Mouse (Mus musculus) hindlimb bud, embryonic 11.5 days (tissue): ENCODE data around the gene Aes.
A peak's percentile ranks its signal among the peaks of the same experiment; 100 is the strongest.

Experiments used
- DNase-seq: peaks from one replicate; pipeline ENCODE4 v3.0.0-alpha.2; 2012; ENCODE audit warnings: low read depth, low spot score; ENCODE audit errors: extremely low spot score

Aes gene

DNA sequence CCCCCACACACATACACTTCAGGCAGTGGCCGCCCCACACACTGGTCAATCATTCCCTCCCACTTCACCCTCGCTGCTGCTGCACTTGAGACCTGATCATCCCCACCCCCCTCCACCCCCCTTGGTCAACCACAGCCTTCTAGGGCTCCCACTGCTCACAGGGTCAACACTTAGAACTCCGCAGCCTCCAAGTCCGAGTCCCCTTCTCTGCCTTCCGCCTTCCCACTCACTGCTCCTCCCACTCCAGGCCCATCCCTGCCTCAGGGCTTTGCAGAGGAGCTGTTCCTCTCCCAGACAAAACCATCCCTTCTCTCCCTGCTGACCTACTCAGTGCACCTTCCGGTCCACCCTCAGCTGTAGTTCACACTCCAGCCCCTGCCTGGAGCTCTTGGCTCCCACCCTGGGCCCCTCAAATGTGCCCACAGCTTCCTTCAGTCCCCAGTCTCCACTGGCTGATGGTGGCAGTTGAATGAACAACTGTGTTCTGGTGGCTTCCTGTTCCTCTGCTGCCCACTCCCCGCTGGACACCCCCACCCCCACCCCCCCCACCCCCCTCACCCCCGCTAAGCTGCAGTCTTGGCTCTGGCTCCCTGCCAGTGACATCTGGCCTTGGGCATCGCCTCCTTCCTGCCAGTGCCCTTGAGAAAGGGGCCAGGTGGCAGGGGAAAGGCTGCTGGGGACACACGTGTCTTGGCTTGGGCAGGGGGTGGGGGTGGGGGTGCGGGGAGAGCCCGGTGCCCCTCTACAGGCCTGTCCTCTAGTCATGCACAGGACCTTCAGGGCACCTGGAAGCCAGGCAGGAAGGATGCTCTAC is 38.1 kb downstream of the Aes start:
- DNase-seq: no peak

- DNase-seq: no peak
These were observed 39.1 kb downstream of the Aes start for GRCm38 (mm10) chr10:81598342-81598741.

DNA sequence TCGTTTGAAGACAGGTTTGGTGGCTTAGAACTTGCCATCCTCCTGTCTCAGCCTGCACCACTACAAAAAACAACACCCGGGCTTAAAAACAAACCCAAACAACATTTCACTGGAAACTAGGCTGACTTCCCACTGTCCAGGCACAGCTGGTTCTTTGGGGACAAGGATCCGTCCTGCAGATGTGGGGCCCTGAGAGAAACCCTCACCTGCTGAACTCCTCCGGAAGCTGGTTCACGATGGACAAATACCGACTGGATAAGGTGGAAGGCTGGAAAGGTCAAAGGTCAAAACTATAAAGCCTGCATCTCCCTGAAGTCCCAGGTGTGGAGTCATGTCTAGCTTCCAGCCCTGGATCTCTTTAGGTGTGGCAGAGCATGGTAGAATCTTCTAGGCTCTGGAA is 39.6 kb downstream of the Aes start:
- DNase-seq: no peak

DNA sequence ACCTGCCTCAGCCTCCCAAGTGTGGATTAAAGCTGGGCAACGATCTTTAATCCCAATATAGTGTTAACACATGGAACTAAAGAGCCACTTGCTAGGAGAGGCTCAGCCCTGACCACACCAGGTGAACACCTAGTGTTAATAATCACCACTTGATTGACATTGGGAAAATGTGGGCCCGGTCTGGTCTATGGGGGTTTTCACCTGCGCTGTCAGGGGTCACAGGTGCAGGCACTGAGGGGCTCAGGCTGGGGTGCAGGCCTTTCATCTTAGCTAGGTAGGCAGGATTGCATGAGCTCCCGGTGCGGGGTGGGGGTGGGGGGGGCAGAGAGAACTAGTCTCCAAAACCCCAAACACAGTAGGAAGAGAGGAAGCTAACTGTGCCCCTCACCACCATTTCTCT is 40.3 kb downstream of the Aes start:
- DNase-seq: no peak

DNA sequence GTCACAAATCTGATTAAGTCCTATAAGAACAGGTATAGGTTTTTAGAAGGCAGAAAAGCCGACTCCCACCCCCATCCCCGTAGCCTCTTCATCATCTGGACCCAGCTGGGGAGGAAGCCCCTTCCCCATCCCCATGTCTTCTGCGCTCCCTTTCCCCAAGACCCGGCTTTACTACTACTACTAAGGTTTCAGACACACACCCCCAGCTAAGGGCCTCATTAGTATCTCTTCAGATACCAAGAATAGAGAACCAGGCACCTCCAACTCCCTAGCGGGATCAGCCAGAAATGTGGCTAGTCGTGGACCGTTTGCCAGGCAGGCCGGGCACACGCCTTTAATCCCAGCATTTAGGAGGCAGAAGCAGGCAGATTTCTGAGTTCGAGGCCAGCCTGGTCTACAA is 40.8 kb downstream of the Aes start:
- DNase-seq: no peak

DNA sequence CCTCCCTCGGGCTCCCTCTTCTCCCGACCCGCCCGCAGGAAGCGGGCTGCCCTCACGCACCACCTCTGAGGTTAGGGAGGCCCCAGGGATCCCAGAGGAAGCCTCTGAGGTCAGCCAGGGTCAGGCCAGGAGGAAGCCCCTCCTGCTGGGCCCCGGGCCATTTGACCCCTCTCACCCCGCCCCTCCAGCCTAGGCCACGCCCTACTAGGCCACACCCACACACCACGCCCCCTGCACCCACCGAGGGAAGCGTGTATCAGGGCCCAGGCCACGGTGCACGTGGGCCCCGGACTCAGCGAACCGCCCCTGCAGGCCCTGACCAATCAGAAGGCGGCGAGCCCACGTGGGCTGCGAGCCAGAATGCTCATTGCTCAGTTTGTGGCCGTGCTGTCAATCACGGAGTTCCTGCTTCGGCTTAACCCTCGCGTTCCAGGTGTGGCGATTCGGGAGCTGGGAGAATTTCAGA is 41.5 kb downstream of the Aes start, which contains the start of gene Tle6:
Tle6 (minus strand) TSS at position 336 of the 466 bp plus-strand sequence.
- peak; percentile 90 for DNase-seq

DNA sequence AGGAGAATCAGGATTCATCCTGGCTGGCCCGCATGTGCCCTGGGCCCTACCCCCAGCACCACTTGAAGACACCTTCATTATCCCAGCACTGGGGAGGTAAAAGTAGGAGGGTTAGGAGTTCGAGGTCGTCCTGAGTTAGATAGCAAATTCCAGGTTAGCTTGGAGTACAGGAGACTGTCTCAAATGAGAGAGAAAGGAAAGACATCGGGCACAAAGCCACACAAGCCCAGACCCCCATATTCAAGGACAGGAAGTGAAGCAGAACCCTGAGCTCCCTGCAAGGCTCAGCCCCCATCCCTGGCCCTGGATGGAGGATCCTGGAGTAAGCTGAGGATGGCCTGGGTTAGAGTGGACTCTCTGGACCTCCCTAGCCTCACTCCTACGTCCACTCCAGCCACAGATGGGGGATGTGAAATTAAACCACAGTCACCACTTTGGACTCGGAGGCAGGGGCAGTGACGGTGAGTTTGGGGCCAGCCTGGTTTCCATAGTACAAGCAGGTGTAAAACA is 42.2 kb downstream of the Aes start:
- no peak for DNase-seq

DNA sequence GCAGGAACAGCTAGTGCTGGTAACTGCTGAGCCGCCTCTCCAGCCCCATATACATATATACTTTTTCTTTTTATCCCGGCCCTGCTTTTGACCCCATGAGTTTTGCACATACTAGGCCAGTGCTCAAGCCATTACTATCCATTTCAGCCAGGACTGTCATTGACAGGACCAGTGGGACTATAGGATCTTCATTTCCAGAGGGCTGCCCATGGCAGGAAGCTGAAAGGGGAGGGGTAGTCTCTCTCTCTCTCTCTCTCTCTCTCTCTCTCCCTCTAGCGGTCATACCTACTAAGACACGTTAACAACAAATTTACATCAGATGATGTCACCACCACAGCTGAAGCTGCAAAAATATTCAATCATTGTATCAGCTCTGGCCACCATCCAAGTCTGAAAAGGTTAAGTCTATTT is 43.5 kb downstream of the Aes start:
- DNase-seq: no peak

- no peak for DNase-seq
These were observed 45.0 kb downstream of the Aes start for GRCm38 (mm10) chr10:81604019-81604967.

GRCm38 (mm10) chr10:81604968-81605665 is 45.8 kb downstream of the Aes start:
- DNase-seq: peak; percentile 85

- no peak for DNase-seq
These were observed 46.3 kb downstream of the Aes start for GRCm38 (mm10) chr10:81605666-81605973.

DNA sequence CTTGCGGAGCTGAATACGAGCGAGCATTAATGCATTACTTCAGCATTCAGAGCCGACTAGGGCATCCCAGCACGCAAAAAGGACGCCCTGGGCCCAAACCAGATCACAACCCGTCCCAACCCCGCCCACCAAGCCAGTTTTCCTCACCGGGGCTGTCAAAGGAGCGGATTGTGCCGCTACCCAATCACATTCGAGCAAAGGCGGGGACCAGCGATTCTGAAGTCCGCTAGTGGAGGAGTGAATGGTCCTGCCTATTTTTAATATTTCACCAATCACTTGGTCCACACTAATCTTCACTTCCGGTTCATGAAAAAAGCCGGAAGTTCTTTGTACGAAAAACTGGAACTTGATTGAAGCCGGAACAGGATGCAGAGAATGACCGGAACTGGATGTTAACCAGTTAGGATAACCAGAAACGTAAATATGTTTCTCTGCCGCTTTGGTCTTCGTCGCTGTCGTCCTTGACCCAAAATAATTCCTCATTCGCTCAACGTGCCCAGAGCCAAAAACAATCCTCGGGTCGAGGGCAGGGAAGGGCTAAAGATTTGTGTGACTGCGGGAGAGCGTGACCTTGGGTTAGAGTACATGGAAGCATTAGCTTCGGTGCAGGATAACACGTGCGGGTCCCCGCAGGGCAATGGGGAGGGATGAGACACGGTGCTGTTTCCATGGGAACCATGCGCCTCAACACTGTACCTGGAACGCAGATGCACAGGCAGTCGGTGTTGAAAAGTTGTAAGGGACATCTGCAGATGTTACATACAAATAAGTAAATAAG is 46.9 kb downstream of the Aes start, which contains the start of gene BC025920:
BC025920 (plus strand) TSS at position 297 of the 778 bp plus-strand sequence.
- DNase-seq: peak; percentile 99

DNA sequence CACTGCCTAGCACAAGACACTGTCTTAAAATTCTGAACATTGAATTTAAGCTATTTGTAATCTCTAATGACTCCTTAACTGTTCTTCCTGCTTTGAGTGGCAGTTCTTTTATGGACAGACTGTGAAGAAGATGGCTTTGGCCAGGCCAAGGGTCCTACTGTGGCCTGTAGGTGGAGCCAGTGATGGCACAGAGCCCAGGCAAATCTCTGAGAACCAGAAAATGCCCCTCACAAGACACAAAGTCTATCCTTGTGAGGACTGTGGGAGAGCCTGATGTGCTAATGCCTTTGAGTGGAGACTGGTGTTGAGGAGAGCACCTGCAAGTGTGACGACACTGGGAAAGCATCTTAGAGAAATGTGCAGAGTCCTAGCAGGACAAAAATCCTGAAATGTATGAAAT is 49.0 kb downstream of the Aes start:
- DNase-seq: no peak

DNA sequence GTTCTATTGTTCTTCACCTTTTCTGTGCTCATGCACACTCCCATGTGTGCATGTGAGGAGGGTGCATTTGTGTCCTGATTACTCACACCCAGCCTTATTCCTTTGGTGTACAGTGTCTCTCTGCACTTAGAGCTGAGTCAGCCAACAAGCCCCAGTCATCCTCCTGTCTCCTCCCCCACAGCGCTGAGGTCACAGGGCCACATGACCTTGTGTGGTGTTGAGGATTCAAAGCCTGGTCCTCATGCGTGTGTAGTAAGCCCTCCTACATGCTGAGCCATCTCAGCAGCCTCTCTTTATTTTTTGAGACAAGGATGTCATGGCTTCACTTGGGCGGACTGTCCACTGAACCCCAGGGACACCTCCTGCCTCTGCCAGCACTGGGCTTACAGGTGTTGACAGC is 53.5 kb downstream of the Aes start:
- DNase-seq: no peak

DNA sequence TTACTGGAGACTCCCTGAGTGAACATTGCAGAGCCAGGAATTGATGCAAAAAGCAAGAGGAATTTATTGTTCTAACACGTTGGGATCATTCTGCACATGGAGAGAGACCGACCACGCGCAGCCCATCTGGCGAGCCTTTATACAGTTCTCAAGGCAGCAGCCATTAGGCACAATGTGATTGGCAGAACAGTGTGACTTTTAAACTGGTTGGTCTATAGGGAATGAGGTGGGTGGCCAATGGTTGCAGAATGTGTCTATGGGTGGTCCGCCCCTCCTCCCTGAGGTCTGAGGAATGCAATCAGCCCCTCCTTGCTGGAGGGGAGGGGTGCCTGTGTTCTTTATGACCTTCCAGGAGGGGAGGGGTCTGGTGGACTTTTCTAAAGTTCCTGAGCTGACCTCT is 56.2 kb downstream of the Aes start:
- DNase-seq: no peak
